Mouse (Mus musculus) MEL (cell line): ENCODE data around the gene Slc7a11. TPM values are rescaled to one million over a fixed set of nuclear protein-coding genes. Genes with fewer than 3 reads are reported as not detected.

Experiments used
- DNase-seq: peaks from one replicate; pipeline ENCODE4 v3.0.0; 2011; ENCODE audit warnings: low read depth, low spot score
- H3K27ac ChIP-seq: 2 replicates; pipeline ENCODE4 v1.5.1; 2012; ENCODE audit warnings: low read depth, mild to moderate bottlenecking, control low read depth, low read length, moderate library complexity; ENCODE audit not compliant: control insufficient read depth
- H3K27me3 ChIP-seq, 2 experiments: fragments of 150-350 bp in 1 of 2; sonication (generic) in 1 of 2; 2 replicates each; pipeline ENCODE4 v1.6.1; 2012; ENCODE audit warnings: low read length in 2 of 2, mild to moderate bottlenecking in 2 of 2, improper control_type of control experiment in 1 of 2, moderate library complexity in 1 of 2; ENCODE audit not compliant: insufficient read depth in 2 of 2, control insufficient read depth in 1 of 2
- H3K36me3 ChIP-seq, 2 experiments: 2 replicates each; pipeline ENCODE4 v1.6.1; 2012 to 2014; ENCODE audit warnings: low read length in 2 of 2, improper control_type of control experiment in 1 of 2, inconsistent platforms in 1 of 2, mild to moderate bottlenecking in 1 of 2; ENCODE audit not compliant: insufficient read depth in 2 of 2, control insufficient read depth in 1 of 2
- H3K4me1 ChIP-seq, 2 experiments: fragments of 150-350 bp in 1 of 2; sonication (generic) in 1 of 2; 2 replicates each; pipeline ENCODE4 v1.6.1; 2012; ENCODE audit warnings: low read length in 2 of 2, improper control_type of control experiment in 1 of 2, mild to moderate bottlenecking in 1 of 2; ENCODE audit not compliant: insufficient read depth in 2 of 2, control insufficient read depth in 1 of 2
- H3K4me3 ChIP-seq, 2 experiments: fragments of 150-350 bp in 1 of 2; sonication (generic) in 1 of 2; 2 replicates each; pipeline ENCODE4 v1.5.1; 2012; ENCODE audit warnings: low read depth in 2 of 2, low read length in 2 of 2, mild to moderate bottlenecking in 2 of 2, moderate library complexity in 2 of 2, control low read depth in 1 of 2, improper control_type of control experiment in 1 of 2; ENCODE audit not compliant: control insufficient read depth in 1 of 2, insufficient read depth in 1 of 2
- H3K79me2 ChIP-seq: 2 replicates; pipeline ENCODE4 v1.6.1; 2012; ENCODE audit warnings: mild to moderate bottlenecking, low read length, moderate library complexity; ENCODE audit not compliant: control insufficient read depth, poor library complexity, insufficient read depth
- H3K9ac ChIP-seq: 2 replicates; pipeline ENCODE4 v1.6.1; 2012; ENCODE audit warnings: low read depth, mild to moderate bottlenecking, control low read depth, low read length, moderate library complexity; ENCODE audit not compliant: control insufficient read depth, poor library complexity, severe bottlenecking
- H3K9me3 ChIP-seq: fragments of 150-350 bp; sonication (generic); replicated peaks from 2 replicates; pipeline ENCODE4 v1.6.1; 2012; ENCODE audit warnings: mild to moderate bottlenecking, low read length, improper control_type of control experiment, moderate library complexity; ENCODE audit not compliant: insufficient read depth
- CHD1 ChIP-seq: IDR thresholded peaks from 2 replicates; pipeline ENCODE4 v1.6.1; 2012; ENCODE audit warnings: low read depth, mild to moderate bottlenecking, inconsistent platforms, low read length, improper control_type of control experiment
- CHD2 ChIP-seq: IDR thresholded peaks from 2 replicates; pipeline ENCODE4 v1.6.1; 2011; ENCODE audit warnings: low read length, improper control_type of control experiment
- CTCF ChIP-seq, 3 experiments: IDR thresholded peaks in 2 of 3; conservative IDR thresholded peaks in 1 of 3; 2 replicates each; pipeline ENCODE4 v1.5.1; 2011 to 2012; ENCODE audit warnings: low read length in 3 of 3, low read depth in 2 of 3, mild to moderate bottlenecking in 2 of 3, improper control_type of control experiment in 1 of 3, inconsistent platforms in 1 of 3, mixed read lengths in 1 of 3, moderate library complexity in 1 of 3; ENCODE audit not compliant: control insufficient read depth in 1 of 3, insufficient read depth in 1 of 3, poor library complexity in 1 of 3, severe bottlenecking in 1 of 3
- E2F4 ChIP-seq: IDR thresholded peaks from 2 replicates; pipeline ENCODE4 v1.6.1; 2011; ENCODE audit warnings: low read depth, low read length, improper control_type of control experiment, borderline replicate concordance
- ELF1 ChIP-seq: IDR thresholded peaks from 2 replicates; pipeline ENCODE4 v1.6.1; 2014; ENCODE audit warnings: low read depth, mild to moderate bottlenecking, inconsistent platforms, low read length, improper control_type of control experiment, moderate library complexity
- EP300 ChIP-seq, 2 experiments: IDR thresholded peaks; 2 replicates each; pipeline ENCODE4 v1.6.1; 2011; ENCODE audit warnings: improper control_type of control experiment in 2 of 2, low read length in 2 of 2, low read depth in 1 of 2, mild to moderate bottlenecking in 1 of 2
- GABPA ChIP-seq: IDR thresholded peaks from 2 replicates; pipeline ENCODE4 v1.6.1; 2012; ENCODE audit warnings: low read depth, mild to moderate bottlenecking, inconsistent platforms, low read length, improper control_type of control experiment, moderate library complexity
- HCFC1 ChIP-seq: IDR thresholded peaks from 2 replicates; pipeline ENCODE4 v1.6.1; 2012; ENCODE audit warnings: low read depth, mild to moderate bottlenecking, inconsistent platforms, low read length, improper control_type of control experiment, moderate library complexity
- JUND ChIP-seq: IDR thresholded peaks from 2 replicates; pipeline ENCODE4 v1.6.1; 2011; ENCODE audit warnings: low read depth, mild to moderate bottlenecking, improper control_type of control experiment, low read length
- KAT2A ChIP-seq: conservative IDR thresholded peaks from 2 replicates; pipeline ENCODE4 v1.6.1; 2012; ENCODE audit warnings: low read depth, low read length, improper control_type of control experiment, inconsistent platforms
- MXI1 ChIP-seq: IDR thresholded peaks from 2 replicates; pipeline ENCODE4 v1.6.1; 2011; ENCODE audit warnings: mild to moderate bottlenecking, low read depth, low read length, improper control_type of control experiment
- MYB ChIP-seq: IDR thresholded peaks from 2 replicates; pipeline ENCODE4 v1.6.1; 2011; ENCODE audit warnings: mild to moderate bottlenecking, low read depth, low read length, improper control_type of control experiment
- MYC ChIP-seq: IDR thresholded peaks from 2 replicates; pipeline ENCODE4 v1.6.1; 2011; ENCODE audit warnings: low read depth, mild to moderate bottlenecking, low read length, improper control_type of control experiment, moderate library complexity
- NELFE ChIP-seq: IDR thresholded peaks from 2 replicates; pipeline ENCODE4 v1.6.1; 2011; ENCODE audit warnings: low read depth, low read length, improper control_type of control experiment
- POLR2AphosphoS2 ChIP-seq: IDR thresholded peaks from 2 replicates; pipeline ENCODE4 v1.6.1; 2011; ENCODE audit warnings: low read length, improper control_type of control experiment
- RAD21 ChIP-seq: IDR thresholded peaks from 2 replicates; pipeline ENCODE4 v1.6.1; 2011; ENCODE audit warnings: mild to moderate bottlenecking, low read depth, low read length, improper control_type of control experiment
- SIN3A ChIP-seq: IDR thresholded peaks from 2 replicates; pipeline ENCODE4 v1.6.1; 2012; ENCODE audit warnings: low read length, improper control_type of control experiment, inconsistent platforms
- SMC3 ChIP-seq: IDR thresholded peaks from 2 replicates; pipeline ENCODE4 v1.6.1; 2011; ENCODE audit warnings: low read depth, low read length, improper control_type of control experiment
- TBP ChIP-seq: IDR thresholded peaks from 2 replicates; pipeline ENCODE4 v1.8.0; 2011; ENCODE audit warnings: low read depth, low read length, improper control_type of control experiment
- TCF12 ChIP-seq: IDR thresholded peaks from 2 replicates; pipeline ENCODE4 v1.6.1; 2014; ENCODE audit warnings: low read depth, mild to moderate bottlenecking, inconsistent platforms, low read length, improper control_type of control experiment, moderate library complexity
- ZC3H11A ChIP-seq: IDR thresholded peaks from 2 replicates; pipeline ENCODE4 v1.6.1; 2012; ENCODE audit warnings: low read depth, mild to moderate bottlenecking, inconsistent platforms, low read length, improper control_type of control experiment
- ZMIZ1 ChIP-seq: IDR thresholded peaks from 2 replicates; pipeline ENCODE4 v1.6.1; 2012; ENCODE audit warnings: low read depth, mild to moderate bottlenecking, inconsistent platforms, low read length, improper control_type of control experiment, moderate library complexity
- polyA plus RNA-seq, 2 experiments: library from polyadenylated mRNA; stranded (reverse) in 1 of 2; unstranded in 1 of 2; fragments of >175 nt in 1 of 2; fragments of >200 nt in 1 of 2; gene quantifications; 2 replicates each; pipeline versions ENCODE4 v1.2.1 to v1.2.4; 2012; ENCODE audit warnings: low replicate concordance in 2 of 2, low read depth in 1 of 2; ENCODE audit not compliant: insufficient read length in 2 of 2, insufficient read depth in 1 of 2, missing spikeins in 1 of 2
- total RNA-seq: library from RNA; depleted of rRNA; stranded (reverse); fragments of 300-350 nt; gene quantifications from 2 replicates; pipeline ENCODE4 v1.2.3, GENCODE M21; 2012

Gene Slc7a11
- total and polyA plus RNA-seq, 3 experiments: 0.69 to 3.3 TPM; not detected in 1

- H3K27me3 ChIP-seq: no peaks in the 10 kb centered on the region
- H3K4me3 ChIP-seq: no peak overlapping the region
- H3K9me3 ChIP-seq: no peaks in the 10 kb centered on the region
- no peak overlapping the region for H3K9ac ChIP-seq
- no peaks in the 10 kb centered on the region for H3K79me2 ChIP-seq
- no peak overlapping the region for H3K27ac ChIP-seq
- H3K36me3 ChIP-seq: no peaks in the 10 kb centered on the region
- H3K4me1 ChIP-seq: no peaks in the 10 kb centered on the region
- no peak for DNase-seq
- TF ChIP-seq TCF12: no peak
- TF ChIP-seq, all 39 proteins: peak for 0
Measured at GRCm38 (mm10) chr3:49870786-49871185, 572.6 kb downstream of the Slc7a11 start.

GRCm38 (mm10) chr3:49867951-49868584, 575.3 kb downstream of the Slc7a11 start:
- no peaks in the 10 kb centered on the region for H3K9me3 ChIP-seq

GRCm38 (mm10) chr3:49867147-49867950, 576.1 kb downstream of the Slc7a11 start:
- Histone ChIP-seq H3K36me3 (no peaks in the 10 kb centered on the region), H3K4me3 (no peak overlapping the region), H3K79me2 (no peaks in the 10 kb centered on the region), H3K9me3 (no peaks in the 10 kb centered on the region), H3K4me1 (no peaks in the 10 kb centered on the region), H3K27ac (no peak overlapping the region), H3K9ac (no peak overlapping the region), H3K27me3 (no peaks in the 10 kb centered on the region)
- TF ChIP-seq JUND: no peak
- TF ChIP-seq SIN3A: no peak
- no peak for TF ChIP-seq SMC3
- DNase-seq: no peak

More at GRCm38 (mm10) chr3:49867951-49868584, 575.3 kb downstream of the Slc7a11 start:
- H3K79me2 ChIP-seq: no peaks in the 10 kb centered on the region
- no peak for DNase-seq
- TF ChIP-seq CHD1 (no peak), CHD2 (no peak), NELFE (no peak), JUND (no peak), POLR2AphosphoS2 (no peak), MYC (no peak), CTCF (IDR thresholded peaks at IDR 0.05 in 2 of 3, conservative IDR thresholded peaks at IDR 0.05 in 1 of 3; ENCODE audit: control insufficient read depth in 1 of 3, insufficient read depth in 1 of 3, low read depth in 2 of 3, low read length in 3 of 3, poor library complexity in 1 of 3, severe bottlenecking in 1 of 3) (no peak), E2F4 (no peak), ZC3H11A (no peak), KAT2A (no peak), TBP (no peak), MYB (no peak), ZMIZ1 (no peak), MXI1 (no peak), EP300 (IDR thresholded peaks at IDR 0.05; ENCODE audit: low read depth in 1 of 2, low read length in 2 of 2) (no peak), SIN3A (no peak), HCFC1 (no peak), GABPA (no peak), RAD21 (no peak), ELF1 (no peak)
- TF ChIP-seq, all 39 proteins: peak for 0
- no peak overlapping the region for H3K4me3 ChIP-seq
- no peak overlapping the region for H3K27ac ChIP-seq
- no peaks in the 10 kb centered on the region for H3K27me3 ChIP-seq
- no peak overlapping the region for H3K9ac ChIP-seq
- no peaks in the 10 kb centered on the region for H3K4me1 ChIP-seq
- no peaks in the 10 kb centered on the region for H3K36me3 ChIP-seq
